Mouse (Mus musculus) heart, embryonic 14.5 days (tissue): Measurements from ENCODE around the gene Gm21985. TPM values are rescaled to one million over a fixed set of nuclear protein-coding genes. Genes with fewer than 3 reads are reported as not detected.

ENCODE experiments used
- ATAC-seq: fragments of 200-750 bp; cut with Nextera tagmentation; 2 replicates; pipeline ENCODE4 v1.8.0; 2017; ENCODE audit warnings: low read depth, moderate TSS enrichment; ENCODE audit not compliant: insufficient number of reproducible peaks, insufficient read depth, low FRiP score
- H3K27ac ChIP-seq, 2 experiments: fragments of 200-500 bp in 1 of 2; fragments of 300-500 bp in 1 of 2; sonication (generic) in 1 of 2; replicated peaks in 1 of 2; 2 replicates each; pipeline ENCODE4 v1.5.1; 2012 to 2014; ENCODE audit warnings: low read depth in 2 of 2, low read length in 2 of 2, control low read depth in 1 of 2, mild to moderate bottlenecking in 1 of 2, mixed read lengths in 1 of 2; ENCODE audit not compliant: control insufficient read depth in 1 of 2, insufficient read depth in 1 of 2
- H3K27me3 ChIP-seq: fragments of 300-500 bp; sonication (generic); 2 replicates; pipeline ENCODE4 v1.6.1; 2014; ENCODE audit warnings: mild to moderate bottlenecking, low read length, control low read depth; ENCODE audit not compliant: control insufficient read depth, insufficient read depth
- H3K36me3 ChIP-seq: fragments of 300-500 bp; sonication (generic); 2 replicates; pipeline ENCODE4 v1.6.1; 2014; ENCODE audit warnings: mild to moderate bottlenecking, control low read depth, low read length, mixed read lengths; ENCODE audit not compliant: control insufficient read depth, insufficient read depth
- H3K4me1 ChIP-seq, 2 experiments: fragments of 200-500 bp in 1 of 2; fragments of 300-500 bp in 1 of 2; sonication (generic) in 1 of 2; 2 replicates each; pipeline ENCODE4 v1.6.1; 2012 to 2014; ENCODE audit warnings: low read length in 2 of 2, control low read depth in 1 of 2, mixed read lengths in 1 of 2; ENCODE audit not compliant: control insufficient read depth in 2 of 2, insufficient read depth in 2 of 2
- H3K4me2 ChIP-seq: fragments of 300-500 bp; sonication (generic); 2 replicates; pipeline ENCODE4 v1.6.1; 2014; ENCODE audit warnings: mild to moderate bottlenecking, low read length
- H3K4me3 ChIP-seq, 2 experiments: fragments of 200-500 bp in 1 of 2; fragments of 300-500 bp in 1 of 2; sonication (generic) in 1 of 2; 2 replicates each; pipeline ENCODE4 v1.5.1; 2012 to 2014; ENCODE audit warnings: low read length in 2 of 2, mild to moderate bottlenecking in 2 of 2, control low read depth in 1 of 2, low read depth in 1 of 2, moderate library complexity in 1 of 2; ENCODE audit not compliant: control insufficient read depth in 1 of 2, insufficient read depth in 1 of 2
- H3K9ac ChIP-seq: fragments of 300-500 bp; sonication (generic); 2 replicates; pipeline ENCODE4 v1.6.1; 2014; ENCODE audit warnings: mild to moderate bottlenecking, low read length
- H3K9me3 ChIP-seq: fragments of 300-500 bp; sonication (generic); 2 replicates; pipeline ENCODE4 v1.6.1; 2016; ENCODE audit warnings: low read length, control low read depth; ENCODE audit not compliant: control insufficient read depth
- WGBS: fragments of 180-500 bp; shearing (Covaris S2); extraction: QIAGEN DNeasy Blood & Tissue Kit; methylation state at CpG from one replicate; pipeline ENCODE4 v1.1.7; 2014; 5-methylcytosine and 5-hydroxymethylcytosine counted together
- polyA plus RNA-seq: library from polyadenylated mRNA; unstranded; fragments of >200 nt; fragmentation: Nextera tagmentation; extraction: Ambion mirVana; gene quantifications from 2 replicates; pipeline ENCODE4 v1.2.1, GENCODE M21; 2014

Gm21985 gene
- polyA plus RNA-seq, 1 experiment from 2014 or later, result not detected

GRCm38 (mm10) chr2:112332051-112332898, 66.2 kb downstream of the Gm21985 start:
- Histone ChIP-seq H3K4me1 (peaks cover 3 to 9% of the 10 kb centered on the region in 2 experiments; a peak in 3 of 4 replicates), H3K27me3 (no peaks in the 10 kb centered on the region), H3K9me3 (no peaks in the 10 kb centered on the region), H3K9ac (no peak overlapping the region), H3K36me3 (peaks cover 42% of the 10 kb centered on the region), H3K4me3 (no peak overlapping the region), H3K4me2 (no peak overlapping the region), H3K27ac (peak overlapping the region in 1 of 2 experiments; percentile 17; a peak in 1 of 4 replicates)
- no peak; the same call in 1 of the 2 replicates for ATAC-seq
- WGBS, result 39% methylated on average over 4 of the region's 4 CpGs

- Histone ChIP-seq H3K9ac (no peak overlapping the region), H3K4me3 (no peak overlapping the region), H3K36me3 (peaks cover 89% of the 10 kb centered on the region), H3K4me2 (no peak overlapping the region), H3K27ac (no peak overlapping the region), H3K4me1 (peaks cover 1 to 4% of the 10 kb centered on the region in 2 experiments; a peak in 3 of 4 replicates), H3K27me3 (no peaks in the 10 kb centered on the region), H3K9me3 (no peaks in the 10 kb centered on the region)
- WGBS, result 94% methylated on average over 6 of the region's 6 CpGs
- ATAC-seq, result no peak
These were observed 71.1 kb downstream of the Gm21985 start for GRCm38 (mm10) chr2:112337211-112337610.

- ATAC-seq, result no peak
- 92% methylated on average over 2 of the region's 2 CpGs for WGBS
- Histone ChIP-seq H3K4me1 (no peaks in the 10 kb centered on the region), H3K27ac (no peak overlapping the region), H3K36me3 (peaks cover 87% of the 10 kb centered on the region), H3K27me3 (no peaks in the 10 kb centered on the region), H3K9ac (no peak overlapping the region), H3K9me3 (no peaks in the 10 kb centered on the region), H3K4me3 (no peak overlapping the region), H3K4me2 (no peak overlapping the region)
These were observed 73.6 kb downstream of the Gm21985 start for GRCm38 (mm10) chr2:112339736-112340135.

- Histone ChIP-seq H3K4me3 (no peak overlapping the region), H3K27ac (no peak overlapping the region), H3K4me1 (no peaks in the 10 kb centered on the region), H3K27me3 (no peaks in the 10 kb centered on the region), H3K9ac (no peak overlapping the region), H3K9me3 (no peaks in the 10 kb centered on the region), H3K36me3 (peaks cover 85% of the 10 kb centered on the region), H3K4me2 (no peak overlapping the region)
- ATAC-seq, result no peak
- 70% methylated on average over 3 of the region's 3 CpGs for WGBS
These were observed 75.0 kb downstream of the Gm21985 start for GRCm38 (mm10) chr2:112341117-112341516.

- ATAC-seq, result no peak
- WGBS, result 90% methylated on average over 3 of the region's 3 CpGs
- Histone ChIP-seq H3K4me1 (no peaks in the 10 kb centered on the region), H3K4me2 (no peak overlapping the region), H3K27me3 (no peaks in the 10 kb centered on the region), H3K9ac (no peak overlapping the region), H3K36me3 (peaks cover 89% of the 10 kb centered on the region), H3K27ac (no peak overlapping the region), H3K9me3 (no peaks in the 10 kb centered on the region), H3K4me3 (no peak overlapping the region)
These were observed 82.1 kb downstream of the Gm21985 start for GRCm38 (mm10) chr2:112348246-112348645.

GRCm38 (mm10) chr2:112353685-112354455, 87.8 kb downstream of the Gm21985 start:
- peaks cover 95% of the 10 kb centered on the region for H3K36me3 ChIP-seq
- ATAC-seq, result no peak
- H3K27ac ChIP-seq, result no peak overlapping the region
- no peak overlapping the region for H3K9ac ChIP-seq
- H3K4me3 ChIP-seq, result no peak overlapping the region
- H3K9me3 ChIP-seq, result no peaks in the 10 kb centered on the region
- H3K4me2 ChIP-seq, result no peak overlapping the region
- WGBS, result 86% methylated on average over 7 of the region's 7 CpGs
- H3K27me3 ChIP-seq, result no peaks in the 10 kb centered on the region
- H3K4me1 ChIP-seq, result no peaks in the 10 kb centered on the region

- ATAC-seq, result no peak
- Histone ChIP-seq H3K4me2 (no peak overlapping the region), H3K27ac (no peak overlapping the region), H3K27me3 (no peaks in the 10 kb centered on the region), H3K9ac (no peak overlapping the region), H3K9me3 (no peaks in the 10 kb centered on the region), H3K36me3 (peaks cover 98% of the 10 kb centered on the region), H3K4me3 (no peak overlapping the region), H3K4me1 (no peaks in the 10 kb centered on the region)
- WGBS, result 83% methylated on average over 2 of the region's 2 CpGs
These were observed 93.5 kb downstream of the Gm21985 start for GRCm38 (mm10) chr2:112359611-112360010.
